Mouse (Mus musculus) brain, embryonic 14.5 days (tissue): ENCODE data around the gene Filip1l. TPM values are rescaled to one million over a fixed set of nuclear protein-coding genes. Genes with fewer than 3 reads are reported as not detected.

Experiments used
- DNase-seq: peaks from one replicate; pipeline ENCODE4 v3.0.0-alpha.2; 2011; ENCODE audit warnings: low read depth
- CTCF ChIP-seq: fragments of 200-500 bp; IDR thresholded peaks from 2 replicates; pipeline ENCODE4 v1.5.1; 2012; ENCODE audit warnings: inconsistent platforms, mild to moderate bottlenecking, moderate library complexity, borderline replicate concordance; ENCODE audit not compliant: insufficient read depth, insufficient read length; ENCODE audit errors: extremely low read depth
- POLR2A ChIP-seq: fragments of 200-500 bp; IDR thresholded peaks from 2 replicates; pipeline ENCODE4 v1.6.1; 2012; ENCODE audit warnings: mild to moderate bottlenecking, inconsistent platforms, borderline replicate concordance; ENCODE audit not compliant: poor library complexity, insufficient read depth, insufficient read length, severe bottlenecking; ENCODE audit errors: extremely low read depth
- polyA plus RNA-seq: library from polyadenylated mRNA; depleted of rRNA; stranded (reverse); fragments of >200 nt; gene quantifications from 2 replicates; pipeline ENCODE4 v1.2.3, GENCODE M21; 2012

Filip1l gene
- polyA plus RNA-seq, 1 experiment, result 2.5 TPM

DNA sequence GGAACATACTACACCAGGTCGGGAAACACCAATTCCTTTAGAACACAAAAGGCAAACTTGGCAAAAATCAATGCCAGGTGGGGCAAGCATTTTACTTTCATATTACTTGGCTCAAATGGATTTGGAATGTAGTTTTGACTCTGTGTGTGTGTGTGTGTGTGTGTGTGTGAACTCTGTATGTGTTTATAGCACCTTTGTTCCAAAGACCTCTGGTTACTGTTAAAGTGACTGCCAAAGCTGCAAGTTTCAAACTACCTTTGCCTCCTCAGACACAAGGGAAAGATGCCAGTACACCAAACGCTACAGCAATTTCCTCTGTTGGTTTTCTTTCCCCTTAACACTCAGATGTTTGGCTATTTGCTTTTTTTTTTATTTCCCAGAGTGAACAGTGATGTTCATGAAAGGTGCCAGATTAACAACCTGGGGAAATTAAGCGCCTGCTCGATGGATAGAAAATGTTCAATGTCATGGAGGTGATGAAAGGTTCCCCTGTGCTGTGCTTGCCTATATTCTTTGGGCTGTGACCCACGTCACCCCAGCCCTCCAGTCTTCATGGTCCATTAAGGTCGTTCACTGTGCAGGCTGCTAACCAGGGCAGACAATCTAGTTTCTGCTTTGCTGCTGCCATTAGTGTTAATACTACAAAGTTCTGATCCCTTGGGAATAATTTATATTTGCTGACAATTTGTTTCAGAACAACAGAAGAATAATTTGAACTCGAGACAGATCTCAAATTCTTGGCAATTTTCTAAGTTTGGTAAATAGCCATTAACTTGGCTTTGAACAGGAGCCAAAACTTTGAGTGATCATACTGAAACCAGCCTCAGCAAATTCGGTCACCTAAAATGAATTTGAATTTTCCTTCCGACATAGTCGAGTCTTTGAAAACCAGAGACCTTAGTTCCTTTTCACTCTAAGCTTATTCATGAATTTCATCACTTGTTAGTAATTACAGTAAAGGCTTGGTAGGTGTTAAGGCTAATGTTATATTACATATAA is 92.5 kb downstream of the Filip1l start:
- no peak for DNase-seq
- TF ChIP-seq CTCF (no peak), POLR2A (no peak)

DNA sequence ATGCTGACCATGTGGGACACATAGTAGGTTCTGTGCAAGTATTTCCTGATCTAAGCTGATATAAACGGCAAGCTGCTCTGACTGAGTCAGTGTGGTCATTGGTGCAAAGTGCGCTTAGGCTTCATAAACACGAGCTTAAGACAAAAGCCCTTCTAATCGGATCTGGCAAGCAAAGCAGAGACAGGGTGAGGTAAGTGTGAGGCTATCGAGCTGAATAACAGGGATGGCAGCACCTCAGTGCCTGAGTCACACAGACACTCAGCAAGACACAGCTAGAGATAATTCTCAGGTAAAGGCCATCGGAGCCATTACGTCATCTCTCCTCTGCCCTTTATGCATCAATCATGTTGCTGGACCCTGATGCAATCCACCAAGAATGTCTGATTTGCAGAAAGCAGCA is 100.1 kb downstream of the Filip1l start:
- TF ChIP-seq POLR2A, result no peak
- no peak for TF ChIP-seq CTCF
- DNase-seq, result peak; percentile 72

- TF ChIP-seq CTCF (no peak), POLR2A (no peak)
- no peak for DNase-seq
These were observed 101.3 kb downstream of the Filip1l start for GRCm38 (mm10) chr16:57454106-57454763.

- TF ChIP-seq POLR2A, result no peak
- TF ChIP-seq CTCF, result no peak
- no peak for DNase-seq
These were observed 102.7 kb downstream of the Filip1l start for GRCm38 (mm10) chr16:57455573-57455972.

GRCm38 (mm10) chr16:57456003-57456402 is 103.1 kb downstream of the Filip1l start:
- TF ChIP-seq CTCF (no peak), POLR2A (no peak)
- no peak for DNase-seq

- DNase-seq, result no peak
- TF ChIP-seq POLR2A (no peak), CTCF (no peak)
These were observed 112.6 kb downstream of the Filip1l start for GRCm38 (mm10) chr16:57465386-57465913.

- TF ChIP-seq CTCF (no peak), POLR2A (no peak)
- no peak for DNase-seq
These were observed 116.4 kb downstream of the Filip1l start for GRCm38 (mm10) chr16:57469301-57469700.

GRCm38 (mm10) chr16:57469869-57470268 is 117.0 kb downstream of the Filip1l start:
- no peak for TF ChIP-seq POLR2A
- no peak for TF ChIP-seq CTCF
- no peak for DNase-seq

- TF ChIP-seq POLR2A (no peak), CTCF (no peak)
- DNase-seq, result no peak
These were observed 117.5 kb downstream of the Filip1l start for GRCm38 (mm10) chr16:57470286-57470830.

- no peak for DNase-seq
- TF ChIP-seq POLR2A (no peak), CTCF (no peak)
These were observed 118.2 kb downstream of the Filip1l start for GRCm38 (mm10) chr16:57471071-57471470.

DNA sequence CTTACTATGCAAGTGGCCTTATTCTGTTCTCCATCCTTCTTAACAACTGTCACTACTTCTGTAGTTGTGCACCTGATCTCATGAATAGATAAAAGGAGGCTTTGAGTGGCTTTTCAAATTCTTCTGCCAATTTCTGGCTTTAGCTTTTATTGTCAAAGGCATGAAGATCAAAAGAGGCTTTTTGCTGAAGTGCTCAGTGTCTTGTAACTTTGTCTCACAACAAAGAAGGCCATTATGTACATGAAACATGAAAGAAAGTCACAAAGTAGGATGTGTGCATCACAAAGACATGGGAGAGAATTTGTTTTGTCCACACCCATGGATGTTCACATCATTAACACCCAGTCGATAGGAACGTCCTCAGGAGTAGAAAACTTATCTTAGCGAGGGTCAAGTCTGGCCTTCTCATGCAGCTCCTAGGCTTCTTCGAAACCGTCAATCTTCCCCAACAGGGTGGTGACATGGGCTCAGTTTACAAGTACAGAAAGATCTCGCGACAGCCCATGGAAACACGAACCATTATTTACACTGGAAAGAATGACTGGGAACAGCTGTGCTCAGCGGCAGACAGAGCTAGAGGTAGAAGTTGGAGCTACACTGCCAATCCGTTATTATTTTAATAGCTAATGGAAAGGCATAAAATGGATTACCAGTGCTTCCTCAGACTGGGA is 120.7 kb downstream of the Filip1l start:
- DNase-seq, result no peak
- no peak for TF ChIP-seq CTCF
- TF ChIP-seq POLR2A, result no peak

GRCm38 (mm10) chr16:57478451-57478850 is 125.6 kb downstream of the Filip1l start:
- no peak for DNase-seq
- no peak for TF ChIP-seq POLR2A

DNA sequence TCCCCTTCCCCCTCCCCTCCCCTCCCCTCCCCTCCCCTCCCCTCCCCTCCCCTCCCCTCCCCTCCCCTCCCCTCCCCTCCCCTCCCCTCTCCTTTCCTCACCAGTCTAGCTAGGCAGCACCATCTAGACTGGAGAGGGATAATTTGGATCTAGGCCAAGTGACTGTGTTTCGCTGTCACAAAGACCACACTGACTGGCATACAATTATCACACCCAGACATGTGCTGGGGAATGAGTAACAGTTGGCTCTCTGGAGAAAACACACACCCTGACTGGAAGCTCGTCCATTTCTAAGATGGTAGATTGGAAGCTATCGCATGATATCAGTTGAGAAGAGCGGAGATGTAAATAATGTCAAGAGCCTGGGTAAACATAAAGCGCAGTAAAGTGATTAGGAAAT is 126.9 kb downstream of the Filip1l start:
- TF ChIP-seq POLR2A (no peak), CTCF (no peak)
- DNase-seq, result peak; percentile 93

GRCm38 (mm10) chr16:57482264-57482663 is 129.4 kb downstream of the Filip1l start:
- peak; percentile 39 for DNase-seq

More at GRCm38 (mm10) chr16:57482264-57482663, 129.4 kb downstream of the Filip1l start:
- TF ChIP-seq CTCF (no peak), POLR2A (no peak)
